Mouse (Mus musculus): ENCODE measurements around the gene P2ry14.

DNA sequence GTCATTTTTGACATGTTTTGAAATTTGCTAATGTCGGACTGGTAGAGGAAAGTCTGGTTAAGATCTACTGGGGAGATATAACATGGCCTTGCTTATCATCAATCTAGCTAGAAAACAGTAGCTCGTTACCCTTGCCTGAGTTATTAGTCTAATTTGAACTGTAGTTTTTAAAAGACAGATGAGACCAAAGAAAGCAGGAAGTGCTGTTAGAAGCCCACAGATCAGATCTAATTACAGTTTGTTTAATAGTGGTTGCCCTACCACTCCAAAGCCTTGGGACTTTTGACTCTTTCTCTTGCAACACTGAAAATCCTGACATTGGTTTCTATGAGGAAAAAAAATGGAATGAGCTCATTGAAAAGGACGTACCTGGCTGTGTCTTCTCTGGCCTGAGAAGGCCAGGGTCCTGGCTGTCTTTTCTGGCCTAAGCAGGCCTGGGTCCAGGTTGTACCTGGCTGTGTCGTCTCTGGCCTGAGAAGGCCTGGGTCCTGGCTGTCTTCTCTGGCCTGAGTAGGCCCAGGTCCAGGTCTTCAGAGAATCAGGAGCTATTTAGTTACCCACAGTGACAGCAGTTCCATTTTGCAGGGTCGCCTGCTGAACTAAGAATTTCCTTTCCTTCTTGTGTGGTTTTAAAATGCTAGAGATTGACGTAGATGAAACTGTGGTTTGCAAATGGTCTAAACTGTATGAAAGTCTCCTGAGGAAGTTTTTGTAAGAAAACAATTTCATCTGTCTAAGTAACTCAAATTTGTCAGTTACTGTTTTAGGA is 52.0 kb downstream of the P2ry14 start, which contains the start of gene Gpr171:
- TF ChIP-seq CTCF (IDR thresholded peaks at IDR 0.05; ENCODE audit: insufficient read depth, low read length): no peak
- no peak for TF ChIP-seq POLR2A (IDR thresholded peaks at IDR 0.05; ENCODE audit: borderline replicate concordance, extremely low read depth, low read depth, low read length)

Measured in lung, adult 2 months (tissue).